Mouse (Mus musculus) ES-Bruce4 (cell line): ENCODE data around the gene Hoxc11. TPM values are rescaled to one million over a fixed set of nuclear protein-coding genes. Genes with fewer than 3 reads are reported as not detected.

ENCODE experiments used
- H3K27ac ChIP-seq: 2 replicates; pipeline ENCODE4 v1.5.1; 2012; ENCODE audit warnings: low read length, inconsistent platforms; ENCODE audit not compliant: insufficient read depth
- H3K27me3 ChIP-seq: 2 replicates; pipeline ENCODE4 v1.6.1; 2012; ENCODE audit warnings: mild to moderate bottlenecking, low read length, inconsistent platforms; ENCODE audit not compliant: control insufficient read depth, poor library complexity, insufficient read depth, severe bottlenecking
- H3K36me3 ChIP-seq: 2 replicates; pipeline ENCODE4 v1.6.1; 2012; ENCODE audit warnings: inconsistent platforms, mild to moderate bottlenecking, low read length, moderate library complexity; ENCODE audit not compliant: control insufficient read depth, poor library complexity, insufficient read depth, severe bottlenecking
- H3K4me1 ChIP-seq: one replicate; pipeline ENCODE4 v1.8.1; 2011; ENCODE audit warnings: low read length; ENCODE audit not compliant: control insufficient read depth, insufficient read depth
- H3K4me3 ChIP-seq: 2 replicates; pipeline ENCODE4 v1.5.1; 2011; ENCODE audit warnings: low read depth, mild to moderate bottlenecking, low read length
- H3K9ac ChIP-seq: 2 replicates; pipeline ENCODE4 v1.6.1; 2012; ENCODE audit warnings: low read depth, mild to moderate bottlenecking, inconsistent platforms; ENCODE audit not compliant: poor library complexity, severe bottlenecking
- H3K9me3 ChIP-seq: replicated peaks from 2 replicates; pipeline ENCODE4 v1.6.1; 2012; ENCODE audit warnings: mild to moderate bottlenecking, low read length, inconsistent platforms; ENCODE audit not compliant: control insufficient read depth, poor library complexity, insufficient read depth, severe bottlenecking
- CTCF ChIP-seq: IDR thresholded peaks from one replicate; pipeline ENCODE4 v1.8.1; 2011; ENCODE audit warnings: low read depth, low read length
- EP300 ChIP-seq: IDR thresholded peaks from 2 replicates; pipeline ENCODE4 v1.6.1; 2011; ENCODE audit warnings: low read depth, low read length; ENCODE audit not compliant: insufficient read depth
- POLR2A ChIP-seq: IDR thresholded peaks from one replicate; pipeline ENCODE4 v1.8.1; 2011; ENCODE audit warnings: low read length; ENCODE audit not compliant: insufficient read depth
- polyA plus RNA-seq: library from polyadenylated mRNA; stranded (reverse); fragments of >200 nt; gene quantifications from 2 replicates; pipeline ENCODE4 v1.2.4, GENCODE M21; 2011; ENCODE audit warnings: low read depth; ENCODE audit not compliant: missing spikeins, insufficient read depth, insufficient read length

Gene Hoxc11
- polyA plus RNA-seq, 1 experiment = not detected

- Histone ChIP-seq H3K27ac (no peak overlapping the region), H3K9ac (peak overlapping the region; percentile 93), H3K36me3 (no peaks in the 10 kb centered on the region), H3K4me3 (peak overlapping the region; percentile 77), H3K4me1 (no peaks in the 10 kb centered on the region), H3K27me3 (peaks cover 41% of the 10 kb centered on the region), H3K9me3 (no peaks in the 10 kb centered on the region)
- TF ChIP-seq EP300 (no peak), CTCF (no peak), POLR2A (no peak)
Observed at GRCm38 (mm10) chr15:102922012-102922362, 32.2 kb upstream of the Hoxc11 start.

- TF ChIP-seq POLR2A (no peak), CTCF (no peak), EP300 (no peak)
- no peak overlapping the region for H3K4me3 ChIP-seq
- peaks cover 2% of the 10 kb centered on the region for H3K4me1 ChIP-seq
- H3K27ac ChIP-seq = no peak overlapping the region
- H3K36me3 ChIP-seq = no peaks in the 10 kb centered on the region
- no peak overlapping the region for H3K9ac ChIP-seq
- H3K9me3 ChIP-seq = no peaks in the 10 kb centered on the region
- peaks cover 43% of the 10 kb centered on the region for H3K27me3 ChIP-seq
Observed at GRCm38 (mm10) chr15:102922636-102923500, 31.4 kb upstream of the Hoxc11 start.

GRCm38 (mm10) chr15:102927032-102927645 lies 27.1 kb upstream of the Hoxc11 start:
- Histone ChIP-seq H3K9me3 (no peaks in the 10 kb centered on the region), H3K27me3 (peaks cover 38% of the 10 kb centered on the region), H3K27ac (no peak overlapping the region), H3K4me3 (0 out of 2 replicates have a peak overlapping the region, but pooled peaks have one; percentile 34), H3K9ac (no peak overlapping the region), H3K4me1 (peaks cover 3% of the 10 kb centered on the region), H3K36me3 (no peaks in the 10 kb centered on the region)
- TF ChIP-seq POLR2A (no peak), CTCF (no peak), EP300 (no peak)

- Histone ChIP-seq H3K36me3 (no peaks in the 10 kb centered on the region), H3K4me1 (peaks cover 5% of the 10 kb centered on the region), H3K27ac (no peak overlapping the region), H3K27me3 (peaks cover 46% of the 10 kb centered on the region), H3K9ac (0 out of 2 replicates have a peak overlapping the region, but pooled peaks have one; percentile 21), H3K4me3 (peak overlapping the region; percentile 9), H3K9me3 (no peaks in the 10 kb centered on the region)
- TF ChIP-seq CTCF = no peak
- peak; percentile 73 for TF ChIP-seq EP300
Observed at GRCm38 (mm10) chr15:102931706-102932358, 22.4 kb upstream of the Hoxc11 start.

GRCm38 (mm10) chr15:102934438-102934837 lies 19.8 kb upstream of the Hoxc11 start:
- Histone ChIP-seq H3K27me3 (peaks cover 48% of the 10 kb centered on the region), H3K4me3 (no peak overlapping the region), H3K36me3 (no peaks in the 10 kb centered on the region), H3K27ac (no peak overlapping the region), H3K9me3 (no peaks in the 10 kb centered on the region), H3K4me1 (peaks cover 3% of the 10 kb centered on the region), H3K9ac (no peak overlapping the region)
- TF ChIP-seq CTCF (no peak), POLR2A (no peak), EP300 (no peak)

GRCm38 (mm10) chr15:102934897-102935296 lies 19.3 kb upstream of the Hoxc11 start:
- TF ChIP-seq CTCF = no peak
- TF ChIP-seq EP300 = no peak
- no peak for TF ChIP-seq POLR2A
- H3K4me3 ChIP-seq = no peak overlapping the region
- H3K27me3 ChIP-seq = peaks cover 45% of the 10 kb centered on the region
- no peak overlapping the region for H3K9ac ChIP-seq
- H3K36me3 ChIP-seq = no peaks in the 10 kb centered on the region
- no peaks in the 10 kb centered on the region for H3K9me3 ChIP-seq
- no peak overlapping the region for H3K27ac ChIP-seq
- H3K4me1 ChIP-seq = peaks cover 4% of the 10 kb centered on the region
